Mouse (Mus musculus): Measurements from ENCODE around the gene Hrg.
"Not testable (repeated sequence)": the region's sequence is repeated elsewhere in the genome, so short reads cannot be mapped to it uniquely, and the experiment has no call there.

Hrg gene

DNA sequence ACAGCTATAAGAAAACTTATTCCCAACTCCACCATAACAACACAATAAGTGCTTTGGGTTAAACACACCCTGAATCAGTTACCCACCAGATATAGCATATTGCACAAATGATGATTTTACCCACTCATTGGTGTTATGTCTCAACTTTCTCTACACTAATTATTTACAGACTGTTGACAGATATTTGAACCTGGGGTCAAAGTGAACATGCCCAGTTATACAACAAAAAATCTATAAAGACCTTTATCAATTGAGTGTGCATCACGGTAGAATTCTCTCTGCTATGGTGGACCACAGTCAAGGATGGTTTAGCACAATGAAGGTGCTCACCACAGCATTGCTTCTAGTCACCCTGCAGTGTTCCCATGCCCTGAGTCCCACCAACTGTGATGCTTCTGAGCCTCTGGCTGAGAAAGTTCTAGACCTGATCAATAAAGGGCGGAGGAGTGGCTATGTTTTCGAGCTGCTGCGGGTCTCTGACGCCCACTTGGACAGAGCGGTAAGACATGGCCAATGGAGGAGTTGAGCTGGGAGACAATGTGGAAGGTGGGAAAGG lies at the start of gene Hrg:
TSS of gene Hrg (plus strand) at position 233 of the 556 bp plus-strand sequence.
- no peak for DNase-seq

GRCm38 (mm10) chr16:22901326-22901725 lies 49.5 kb upstream of the Hrg start:
- no peak for DNase-seq

GRCm38 (mm10) chr16:22909290-22909689 lies 41.6 kb upstream of the Hrg start:
- no peak for DNase-seq

- DNase-seq, result no peak
Measured at GRCm38 (mm10) chr16:22911986-22912385, 38.9 kb upstream of the Hrg start.

DNA sequence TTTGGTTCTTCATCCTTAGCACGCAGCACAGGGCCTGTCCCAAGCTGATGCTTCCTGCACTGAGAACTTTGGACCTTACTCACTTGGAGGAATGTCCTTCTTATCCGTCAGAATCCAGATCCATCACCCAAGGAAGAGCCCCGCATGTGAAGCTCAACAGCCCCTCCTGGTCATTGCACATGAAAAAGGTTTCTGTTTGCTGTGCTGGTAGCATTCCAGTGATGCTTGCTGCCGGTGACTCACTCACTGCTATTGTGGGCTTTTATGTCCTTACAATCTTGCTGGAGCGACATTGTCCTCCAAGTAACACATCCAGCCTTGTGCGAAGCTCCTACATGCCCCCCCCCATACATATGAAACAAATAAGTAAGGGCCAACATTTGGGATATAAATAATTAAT lies 38.0 kb upstream of the Hrg start:
- DNase-seq, result no peak

DNA sequence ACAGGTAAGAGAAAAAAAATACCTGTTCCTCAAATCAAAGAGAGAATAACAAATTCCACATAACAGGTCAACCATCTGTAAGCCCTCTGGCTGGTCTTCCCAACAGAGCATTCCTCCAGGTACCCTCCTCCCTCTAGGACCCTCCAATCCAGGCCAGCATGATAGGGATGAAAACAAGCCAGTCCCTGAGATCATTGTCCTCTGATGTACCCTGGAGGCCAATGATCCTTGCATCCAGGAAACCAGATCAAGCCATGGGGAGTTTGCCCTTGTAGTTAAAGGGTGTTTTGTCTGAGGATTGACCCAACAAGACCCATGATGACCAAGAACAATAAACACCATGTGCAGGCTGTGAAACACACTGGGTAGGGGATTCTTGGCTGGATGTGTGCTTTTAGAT lies 36.6 kb upstream of the Hrg start:
- DNase-seq, result no peak

DNA sequence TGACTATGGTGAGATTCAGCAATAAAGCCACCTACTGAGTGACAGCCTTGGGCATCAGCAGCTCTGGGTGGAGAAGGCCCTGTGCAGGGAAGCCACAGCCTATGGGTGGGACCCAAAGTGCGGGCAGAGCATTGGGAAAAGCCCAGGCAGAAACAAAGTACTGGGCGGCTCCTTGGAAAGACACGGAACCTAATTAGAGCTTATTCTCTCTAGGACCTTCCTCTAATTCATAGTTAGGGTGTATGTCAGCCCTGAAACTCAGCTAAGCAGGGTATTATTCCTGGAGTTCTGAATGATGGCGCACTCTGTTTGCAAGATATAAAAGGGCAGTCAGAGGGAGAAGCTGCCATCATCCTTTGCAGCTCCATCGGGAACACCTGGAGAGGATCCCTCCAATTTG lies 32.8 kb upstream of the Hrg start, which contains the start of gene Fetub:
TSS of gene Fetub (plus strand) at position 301 of the 400 bp plus-strand sequence.
- no peak for DNase-seq

DNA sequence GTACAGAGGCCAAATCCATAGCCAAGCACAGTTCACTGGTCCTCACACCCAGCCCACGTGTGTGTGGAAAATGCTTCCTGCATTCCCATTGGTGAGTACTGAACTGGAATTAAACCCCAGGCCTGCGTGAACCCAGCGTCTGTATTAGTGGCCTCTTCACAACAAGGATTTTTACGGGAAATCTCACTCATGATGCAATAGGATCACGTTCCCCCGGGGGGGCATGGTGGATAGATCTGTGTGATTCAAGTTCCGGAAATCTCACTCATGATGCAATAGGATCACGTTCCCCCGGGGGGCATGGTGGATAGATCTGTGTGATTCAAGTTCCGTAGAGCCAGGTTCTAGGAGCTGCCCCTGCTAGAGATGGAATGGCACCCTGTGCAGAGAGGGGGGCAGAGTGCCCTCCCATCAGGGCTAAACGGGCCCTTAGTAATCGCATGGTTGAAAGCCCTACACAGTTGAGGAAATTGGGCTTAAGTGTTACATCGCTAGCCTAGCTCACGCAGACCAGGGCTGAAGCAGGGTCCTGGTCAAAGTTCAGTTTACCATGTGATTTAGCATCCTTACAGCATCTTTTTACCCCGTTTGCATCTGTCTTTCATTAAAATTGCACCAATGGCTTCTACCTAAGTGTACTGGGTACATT lies 32.1 kb upstream of the Hrg start:
- DNase-seq, result no peak

GRCm38 (mm10) chr16:22919971-22920854 lies 30.7 kb upstream of the Hrg start:
- DNase-seq, result no peak

- DNase-seq, result no peak
Measured at GRCm38 (mm10) chr16:22921761-22922160, 29.1 kb upstream of the Hrg start.

DNA sequence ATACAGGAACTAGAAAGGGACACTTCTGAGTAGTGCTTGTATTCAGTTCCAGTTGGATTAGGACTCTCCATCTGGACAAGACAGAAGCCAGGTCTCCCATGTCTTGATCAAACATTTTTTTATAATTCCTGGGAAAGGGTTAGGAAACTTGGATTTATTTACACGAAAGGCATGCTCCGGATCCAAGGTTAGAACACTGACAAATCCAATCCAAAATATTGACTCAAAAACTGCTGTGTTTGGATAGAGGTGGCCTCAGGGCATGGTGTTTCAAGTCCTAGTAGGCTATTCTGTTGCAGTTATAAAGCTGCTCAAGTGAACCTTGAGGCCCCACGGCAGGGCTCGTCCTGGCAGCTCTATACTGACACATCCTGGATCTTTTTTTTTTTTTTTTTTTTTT lies 28.4 kb upstream of the Hrg start:
- no peak for DNase-seq

GRCm38 (mm10) chr16:22929575-22929974 lies 21.3 kb upstream of the Hrg start:
- DNase-seq, result no peak

GRCm38 (mm10) chr16:22931431-22932200 lies 19.3 kb upstream of the Hrg start:
- no peak for DNase-seq

DNA sequence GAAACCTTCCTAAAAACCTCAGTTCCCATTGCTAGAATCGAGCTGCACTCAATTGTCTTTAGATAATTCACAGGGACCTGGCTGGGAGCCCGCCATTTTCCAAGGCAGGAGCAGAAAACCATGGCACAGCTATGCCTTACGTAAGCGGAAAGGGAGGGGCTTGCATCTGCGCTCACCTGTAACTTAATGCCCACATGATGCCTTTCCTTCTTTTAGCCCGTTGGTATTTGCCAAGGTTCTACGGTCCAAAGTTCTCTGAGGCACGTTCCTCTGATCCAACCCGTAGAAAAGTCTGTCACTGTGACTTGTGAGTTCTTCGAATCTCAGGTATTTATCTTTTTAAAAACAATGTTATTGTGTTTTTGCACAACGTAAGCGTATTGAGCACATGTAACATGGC lies 13.2 kb upstream of the Hrg start:
- no peak for DNase-seq

DNA sequence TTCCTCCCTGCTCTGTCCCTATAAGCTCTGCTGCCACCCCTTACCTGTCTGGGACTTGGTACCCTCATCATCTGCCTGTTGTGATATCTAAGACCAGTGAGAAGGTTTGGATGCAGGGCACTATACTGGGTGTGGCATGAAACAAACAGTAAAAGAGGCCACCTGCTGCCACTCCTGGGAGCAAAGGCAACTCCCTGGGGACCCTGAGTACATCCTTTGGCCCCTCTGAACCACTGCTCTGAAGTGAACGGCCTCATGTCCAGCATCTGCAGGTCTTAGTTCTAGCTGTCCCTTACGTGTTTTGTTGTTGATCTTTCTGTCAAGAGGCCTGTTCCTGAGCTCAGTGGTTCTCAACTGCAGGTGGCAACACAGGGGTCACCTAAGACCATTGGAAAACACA lies 12.3 kb upstream of the Hrg start:
- no peak for DNase-seq

DNA sequence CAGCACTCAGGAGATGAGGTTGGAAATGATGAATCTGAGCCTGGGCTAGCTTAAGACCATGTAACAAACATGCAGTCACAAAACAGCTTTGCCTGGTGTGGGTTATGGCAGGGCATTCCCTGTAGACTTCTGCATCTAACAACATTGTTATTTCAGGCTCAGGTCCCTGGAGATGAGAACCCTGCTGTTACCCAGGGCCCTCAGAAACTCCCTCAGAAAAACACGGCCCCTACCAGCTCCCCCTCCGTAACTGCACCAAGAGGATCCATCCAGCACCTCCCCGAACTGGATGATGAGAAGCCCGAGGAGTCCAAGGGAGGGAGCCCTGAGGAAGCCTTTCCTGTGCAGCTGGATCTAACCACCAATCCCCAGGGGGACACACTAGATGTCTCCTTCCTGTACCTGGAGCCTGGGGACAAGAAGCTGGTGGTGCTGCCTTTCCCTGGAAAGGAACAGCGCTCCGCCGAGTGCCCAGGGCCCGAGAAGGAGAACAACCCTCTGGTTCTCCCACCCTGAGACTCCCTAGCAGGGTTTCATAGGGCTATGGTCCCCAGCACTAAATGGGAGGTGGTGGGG lies 11.7 kb upstream of the Hrg start:
- no peak for DNase-seq

GRCm38 (mm10) chr16:22941825-22942476 lies 8.9 kb upstream of the Hrg start:
- DNase-seq, result not testable (repeated sequence)

- no peak for DNase-seq
Measured at GRCm38 (mm10) chr16:22947371-22947770, 3.5 kb upstream of the Hrg start.

DNA sequence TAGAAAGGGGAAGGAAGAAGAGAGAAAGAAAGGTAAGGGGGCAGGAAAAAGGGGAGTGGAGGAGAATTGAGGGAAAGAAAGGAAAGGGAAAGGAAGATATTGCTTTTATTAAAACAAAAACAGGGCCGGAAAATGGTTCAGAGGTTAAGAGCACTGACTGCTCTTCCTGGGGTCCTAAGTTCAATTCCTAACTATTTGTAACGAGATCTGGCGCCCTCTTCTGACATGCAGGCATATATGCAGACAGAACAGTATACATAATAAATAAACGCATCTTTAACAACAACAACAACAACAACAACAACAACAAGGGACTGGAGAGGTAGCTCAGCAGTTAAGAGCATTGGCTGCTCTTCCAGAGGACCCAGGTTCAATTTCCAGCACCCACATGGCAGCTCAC lies 2.2 kb downstream of the Hrg start:
- no peak for DNase-seq

GRCm38 (mm10) chr16:22955397-22956084 lies 4.7 kb downstream of the Hrg start:
- no peak for DNase-seq

DNA sequence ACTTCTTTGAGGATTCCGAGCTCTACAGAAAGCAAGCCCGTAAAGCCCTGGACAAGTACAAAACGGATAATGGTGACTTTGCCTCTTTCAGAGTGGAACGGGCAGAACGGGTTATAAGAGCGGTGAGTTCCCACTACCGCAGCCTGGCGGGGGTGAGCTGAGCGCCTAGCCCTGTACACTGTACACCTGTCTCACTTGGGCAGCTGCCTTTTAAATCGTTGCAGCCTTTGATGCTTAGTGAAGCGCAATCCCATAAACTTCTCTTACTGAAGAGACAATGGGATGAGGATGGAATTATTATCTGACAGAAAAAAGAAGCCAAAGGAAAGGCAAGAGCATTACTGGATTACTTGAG lies 5.2 kb downstream of the Hrg start:
- DNase-seq, result no peak

DNA sequence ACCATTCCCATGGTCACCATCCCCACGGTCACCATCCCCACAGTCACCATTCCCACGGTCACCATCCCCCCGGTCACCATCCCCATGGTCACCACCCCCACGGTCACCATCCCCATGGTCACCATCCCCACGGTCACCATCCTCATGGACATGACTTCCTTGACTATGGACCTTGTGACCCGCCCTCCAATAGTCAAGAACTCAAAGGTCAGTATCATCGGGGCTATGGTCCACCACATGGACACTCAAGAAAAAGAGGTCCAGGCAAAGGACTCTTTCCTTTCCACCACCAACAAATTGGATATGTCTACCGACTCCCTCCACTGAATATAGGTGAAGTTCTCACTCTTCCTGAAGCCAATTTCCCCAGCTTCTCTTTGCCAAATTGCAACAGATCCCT lies 10.2 kb downstream of the Hrg start:
- no peak for DNase-seq
